Mouse (Mus musculus): ENCODE results near the gene Upp2. TPM values are rescaled to one million over a fixed set of nuclear protein-coding genes. Genes with fewer than 3 reads are reported as not detected.

Gene Upp2
- polyA plus RNA-seq, 1 experiment from 2014 or later: 9.2 TPM

DNA sequence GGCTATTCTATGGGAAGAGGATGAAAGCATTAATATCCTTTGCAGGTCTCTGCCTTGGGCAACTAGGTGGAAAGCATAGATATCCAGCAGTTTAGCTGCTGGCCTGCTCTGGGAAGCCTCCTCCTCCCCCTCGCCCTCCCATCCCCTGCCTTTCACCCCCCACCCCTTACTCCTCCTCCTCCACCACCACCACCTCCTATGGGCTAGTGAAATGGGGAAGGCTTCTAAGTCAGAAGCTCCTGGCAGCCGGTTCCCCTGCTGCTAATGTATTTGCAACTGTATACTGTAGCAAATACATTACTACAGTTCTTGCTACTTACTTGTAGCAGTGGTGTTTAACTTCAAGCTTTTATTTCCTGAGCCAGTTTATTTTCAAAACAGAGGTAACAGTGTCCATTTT lies 60.9 kb downstream of the Upp2 start:
- no peak for ATAC-seq (ENCODE audit: low FRiP score, low read depth)
- Histone ChIP-seq H3K4me1 (peaks cover 5% of the 10 kb centered on the region; the same call in 1 of the 2 replicates), H3K9me3 (no peaks in the 10 kb centered on the region), H3K27ac (no peak overlapping the region), H3K27me3 (replicated peaks) (0 out of 2 replicates have a peak, but pooled peaks cover 6% of the 10 kb centered on the region), H3K4me2 (replicated peaks) (no peak overlapping the region), H3K36me3 (no peaks in the 10 kb centered on the region), H3K4me3 (no peak overlapping the region), H3K9ac (no peak overlapping the region)
- 16% methylated on average over 2 of the region's 2 CpGs for whole genome bisulfite sequencing

DNA sequence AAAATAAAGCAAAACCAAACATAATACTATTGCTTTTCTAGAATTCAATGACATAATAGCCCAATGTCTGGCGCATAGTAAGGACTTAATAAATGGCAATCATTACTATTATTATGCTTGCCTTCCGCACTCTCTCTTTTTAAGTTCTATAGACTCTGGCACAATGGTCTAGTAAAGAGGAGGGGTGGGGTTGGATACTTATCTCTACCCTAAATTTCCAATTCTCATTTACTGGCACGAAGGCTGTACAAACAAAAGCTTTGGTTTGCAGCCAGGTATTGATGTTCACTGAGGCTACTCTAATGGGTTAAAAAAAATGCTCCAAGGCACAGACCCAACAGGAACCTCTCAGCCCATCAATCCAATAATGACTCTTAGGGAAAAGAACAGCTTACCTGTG lies 61.9 kb downstream of the Upp2 start:
- Histone ChIP-seq H3K27me3 (replicated peaks) (0 out of 2 replicates have a peak, but pooled peaks cover 6% of the 10 kb centered on the region), H3K4me1 (peaks cover 5% of the 10 kb centered on the region; the same call in 1 of the 2 replicates)

DNA sequence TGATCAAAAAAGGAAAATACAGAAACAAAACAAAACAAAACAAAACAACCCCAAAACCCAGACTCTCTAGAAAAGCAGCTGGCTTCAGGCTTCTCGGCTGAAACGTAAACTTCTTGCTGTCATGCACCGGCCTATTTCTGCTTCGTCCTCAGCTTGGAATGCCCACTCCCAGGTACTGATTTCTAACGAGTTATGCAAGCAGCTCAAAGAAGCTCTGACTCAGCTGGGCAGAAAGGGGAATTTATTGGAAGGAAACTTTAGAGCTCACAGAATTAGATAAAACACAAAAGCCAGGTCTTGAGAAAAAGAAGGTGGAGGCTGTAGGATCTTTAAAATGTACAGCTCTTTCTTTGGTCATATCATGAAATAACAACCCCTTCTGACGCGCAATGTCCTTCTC lies 62.3 kb downstream of the Upp2 start:
- 0 out of 2 replicates have a peak, but pooled peaks cover 6% of the 10 kb centered on the region for H3K27me3 ChIP-seq (replicated peaks)
- H3K4me1 ChIP-seq: peaks cover 5% of the 10 kb centered on the region; the same call in 1 of the 2 replicates
- 54% methylated on average over 7 of the region's 7 CpGs for WGBS
- no peak overlapping the region for H3K27ac ChIP-seq
- no peak overlapping the region for H3K9ac ChIP-seq
- H3K36me3 ChIP-seq: no peaks in the 10 kb centered on the region
- no peak for ATAC-seq (ENCODE audit: low FRiP score, low read depth)
- H3K9me3 ChIP-seq: no peaks in the 10 kb centered on the region
- H3K4me2 ChIP-seq (replicated peaks): no peak overlapping the region
- H3K4me3 ChIP-seq: no peak overlapping the region

More for the DNA sequence above, 61.9 kb downstream of the Upp2 start:
- Histone ChIP-seq H3K9me3 (no peaks in the 10 kb centered on the region), H3K27ac (no peak overlapping the region), H3K9ac (no peak overlapping the region), H3K4me3 (no peak overlapping the region), H3K4me2 (replicated peaks) (no peak overlapping the region), H3K36me3 (no peaks in the 10 kb centered on the region)
- ATAC-seq (ENCODE audit: low FRiP score, low read depth): no peak
- 40% methylated on average over 3 of the region's 3 CpGs for WGBS

DNA sequence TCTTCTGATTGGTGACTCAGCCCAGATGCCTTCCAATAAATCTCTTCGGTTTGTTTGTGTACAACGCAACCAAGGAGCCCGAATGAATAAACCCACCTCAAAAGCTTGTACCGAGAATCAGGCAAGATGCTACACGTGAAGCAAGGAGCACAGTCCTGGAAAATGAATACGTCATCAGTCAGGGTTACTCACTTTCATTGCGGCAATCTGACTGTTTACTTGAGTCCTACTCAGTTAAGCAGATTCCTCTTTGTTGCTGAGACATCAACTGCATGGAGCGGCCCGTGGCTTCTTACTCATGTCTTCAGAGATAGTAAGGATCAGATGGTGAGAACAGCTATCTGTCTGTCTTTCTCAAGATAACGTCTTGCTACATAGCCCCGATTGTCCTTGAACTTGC lies 66.7 kb downstream of the Upp2 start:
- Histone ChIP-seq H3K27me3 (replicated peaks) (no peaks in the 10 kb centered on the region), H3K4me2 (replicated peaks) (no peak overlapping the region), H3K4me3 (no peak overlapping the region), H3K9ac (no peak overlapping the region), H3K36me3 (no peaks in the 10 kb centered on the region), H3K4me1 (no peaks in the 10 kb centered on the region), H3K9me3 (no peaks in the 10 kb centered on the region), H3K27ac (no peak overlapping the region)
- ATAC-seq (ENCODE audit: low FRiP score, low read depth): no peak
- WGBS: 93% methylated on average over 11 of the region's 11 CpGs

DNA sequence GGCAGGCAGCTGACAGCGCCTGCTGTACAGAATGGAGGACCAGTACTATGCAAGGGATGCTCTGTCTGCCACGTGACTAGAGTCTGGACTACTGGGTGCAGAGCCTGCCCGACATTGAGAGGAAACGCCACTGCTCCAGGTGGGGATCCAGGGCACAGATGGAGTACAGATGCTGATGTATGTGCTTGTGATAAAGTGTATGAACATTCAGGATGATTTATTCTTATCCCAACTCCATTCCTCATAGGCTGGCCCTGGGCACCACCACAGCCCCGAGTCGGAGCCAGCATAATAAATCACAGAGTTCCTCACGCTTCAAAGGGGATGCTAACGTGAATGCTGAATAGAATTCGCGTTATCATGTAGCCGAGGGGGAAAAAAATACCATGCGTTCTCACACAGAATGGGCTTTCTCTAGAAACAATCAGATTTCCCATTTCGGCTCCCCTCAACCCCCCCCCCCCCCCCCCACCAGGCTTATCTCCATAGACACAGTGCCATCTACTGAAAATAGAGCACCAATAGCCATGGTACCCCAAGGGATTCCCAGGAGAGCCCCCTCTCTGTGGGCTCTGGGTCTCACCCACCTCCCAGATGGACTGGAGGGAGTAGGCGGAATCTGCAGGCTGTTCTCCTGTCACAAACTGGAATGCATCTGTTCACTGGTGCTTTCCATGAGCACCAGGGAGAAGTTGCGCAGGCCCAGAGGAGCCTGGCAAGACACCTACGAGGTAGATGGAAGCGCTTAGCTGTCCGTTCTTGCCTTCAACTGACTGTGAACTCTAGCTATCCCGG lies 74.9 kb downstream of the Upp2 start:
- Histone ChIP-seq H3K9ac (no peak overlapping the region), H3K27me3 (replicated peaks) (no peaks in the 10 kb centered on the region), H3K4me1 (peaks cover 9% of the 10 kb centered on the region; the same call in 1 of the 2 replicates), H3K9me3 (no peaks in the 10 kb centered on the region), H3K27ac (no peak overlapping the region), H3K36me3 (no peaks in the 10 kb centered on the region), H3K4me3 (0 out of 2 replicates have a peak overlapping the region, but pooled peaks have one; percentile 1), H3K4me2 (replicated peaks) (peak overlapping the region; percentile 41)
- 53% methylated on average over 19 of the region's 19 CpGs for WGBS
- ATAC-seq (ENCODE audit: low FRiP score, low read depth): peak; percentile 77

DNA sequence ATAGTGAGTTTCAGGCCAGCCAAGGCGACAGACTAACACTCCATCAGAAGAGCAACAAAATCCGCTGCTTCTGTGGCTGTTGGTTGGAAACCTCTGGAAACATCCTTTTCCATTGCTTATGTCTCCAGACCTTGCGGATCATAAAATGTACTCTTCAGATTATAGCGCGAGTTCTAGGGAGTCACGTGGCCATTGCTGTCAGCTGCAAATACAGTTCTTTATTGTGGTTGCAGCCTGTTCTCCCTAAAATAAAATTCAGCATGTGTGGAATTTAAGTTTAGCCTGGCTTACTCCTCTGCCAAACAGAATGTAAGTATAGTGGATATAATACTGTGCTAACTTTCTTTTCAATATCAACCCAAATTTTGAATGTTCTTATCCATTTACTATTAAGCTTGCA lies 78.6 kb downstream of the Upp2 start:
- no peaks in the 10 kb centered on the region for H3K36me3 ChIP-seq
- no peak overlapping the region for H3K9ac ChIP-seq
- no peaks in the 10 kb centered on the region for H3K9me3 ChIP-seq
- no peak for ATAC-seq (ENCODE audit: low FRiP score, low read depth)
- WGBS: 92% methylated on average over 6 of the region's 6 CpGs
- no peaks in the 10 kb centered on the region for H3K27me3 ChIP-seq (replicated peaks)
- H3K27ac ChIP-seq: no peak overlapping the region
- no peak overlapping the region for H3K4me2 ChIP-seq (replicated peaks)
- H3K4me1 ChIP-seq: peaks cover 9% of the 10 kb centered on the region; the same call in 1 of the 2 replicates
- no peak overlapping the region for H3K4me3 ChIP-seq

DNA sequence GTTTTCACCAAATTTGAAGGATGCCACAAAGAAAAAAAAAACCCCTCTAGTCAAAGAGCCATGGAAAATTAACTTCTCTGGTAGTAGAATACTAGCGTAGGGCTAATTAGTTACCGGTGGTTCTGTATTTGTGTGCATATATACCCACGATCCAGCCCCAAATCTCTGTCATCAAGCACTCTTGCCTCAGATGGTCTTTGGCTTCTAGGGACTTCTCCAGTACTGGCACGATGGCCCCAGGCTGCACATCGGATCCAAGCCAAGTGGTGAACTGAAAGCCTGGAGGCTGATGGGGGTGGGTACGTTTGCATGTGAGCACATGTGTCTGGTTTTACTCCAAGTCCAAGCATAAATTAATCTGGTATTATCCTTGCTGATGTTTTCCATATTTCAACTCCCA lies 88.1 kb downstream of the Upp2 start:
- H3K27me3 ChIP-seq (replicated peaks): no peaks in the 10 kb centered on the region
- no peak overlapping the region for H3K9ac ChIP-seq
- no peak overlapping the region for H3K27ac ChIP-seq
- no peaks in the 10 kb centered on the region for H3K4me1 ChIP-seq
- no peaks in the 10 kb centered on the region for H3K36me3 ChIP-seq
- no peak overlapping the region for H3K4me3 ChIP-seq
- WGBS: 92% methylated on average over 6 of the region's 6 CpGs
- no peak overlapping the region for H3K4me2 ChIP-seq (replicated peaks)
- H3K9me3 ChIP-seq: no peaks in the 10 kb centered on the region
- no peak for ATAC-seq (ENCODE audit: low FRiP score, low read depth)

DNA sequence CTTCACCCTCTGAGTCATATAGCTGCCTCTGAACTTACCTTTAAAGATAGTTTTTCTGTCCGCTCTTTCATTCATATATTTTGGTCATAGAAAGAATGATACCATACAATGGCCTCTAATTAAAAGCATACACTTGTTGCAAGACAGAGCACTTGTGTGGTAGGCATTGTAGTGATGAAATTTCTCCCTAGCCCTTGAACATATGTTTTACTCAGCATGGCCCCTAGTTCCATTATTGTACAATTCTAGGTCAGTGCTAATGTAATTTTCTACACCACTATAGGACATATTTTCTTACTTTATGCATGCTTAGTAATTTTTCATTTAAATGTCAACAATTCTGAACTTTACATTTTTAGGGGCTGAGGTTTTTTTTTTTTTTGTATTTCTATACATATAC lies 89.9 kb downstream of the Upp2 start:
- no peak overlapping the region for H3K4me2 ChIP-seq (replicated peaks)
- H3K27ac ChIP-seq: no peak overlapping the region
- no peaks in the 10 kb centered on the region for H3K4me1 ChIP-seq
- ATAC-seq (ENCODE audit: low FRiP score, low read depth): no peak
- H3K36me3 ChIP-seq: no peaks in the 10 kb centered on the region
- H3K27me3 ChIP-seq (replicated peaks): no peaks in the 10 kb centered on the region
- 98% methylated on average over 1 of the region's 1 CpGs for WGBS
- H3K9me3 ChIP-seq: no peaks in the 10 kb centered on the region
- H3K9ac ChIP-seq: no peak overlapping the region
- H3K4me3 ChIP-seq: no peak overlapping the region

DNA sequence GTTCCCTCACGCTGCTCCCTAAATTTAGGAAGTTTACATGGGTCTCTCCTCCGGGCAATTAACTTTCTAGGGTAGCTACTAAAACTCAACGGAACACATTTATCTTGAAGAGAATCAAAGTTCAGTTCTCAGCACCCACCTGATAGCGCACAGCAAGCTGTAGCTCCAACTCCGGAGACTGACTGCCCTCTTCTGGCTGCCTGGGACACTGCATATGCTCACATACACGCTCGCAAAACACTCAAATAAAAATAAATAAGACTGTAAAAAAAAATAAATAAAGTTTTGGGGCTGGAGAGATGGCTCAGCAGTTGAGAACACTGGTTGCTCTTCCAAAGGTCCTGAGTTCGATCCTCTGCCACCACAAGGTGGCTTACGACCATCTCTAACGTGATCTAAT lies 90.8 kb downstream of the Upp2 start:
- Histone ChIP-seq H3K9ac (no peak overlapping the region), H3K9me3 (no peaks in the 10 kb centered on the region), H3K27ac (no peak overlapping the region), H3K4me3 (no peak overlapping the region), H3K4me2 (replicated peaks) (no peak overlapping the region), H3K27me3 (replicated peaks) (no peaks in the 10 kb centered on the region), H3K4me1 (no peaks in the 10 kb centered on the region), H3K36me3 (no peaks in the 10 kb centered on the region)
- 94% methylated on average over 10 of the region's 10 CpGs for WGBS
- no peak for ATAC-seq (ENCODE audit: low FRiP score, low read depth)

DNA sequence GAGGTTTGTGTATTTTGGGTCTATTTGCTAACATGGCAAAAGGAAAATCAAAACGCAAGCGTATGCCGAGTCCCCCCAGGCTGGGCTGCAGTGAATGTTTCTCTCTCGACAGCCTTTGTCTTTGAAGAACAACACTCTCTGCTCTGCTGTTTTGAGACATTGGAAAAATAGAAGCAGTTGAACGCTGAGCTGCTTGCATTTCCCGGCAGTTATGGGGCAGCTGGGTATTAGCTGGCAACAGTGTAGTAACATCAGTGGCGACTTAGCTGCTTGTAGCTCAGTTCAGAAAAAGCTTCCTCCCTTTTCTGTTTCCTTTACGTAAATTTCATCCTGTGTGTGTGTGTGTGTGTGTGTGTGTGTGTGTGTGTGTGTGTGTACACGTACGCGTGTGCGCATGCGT lies 93.5 kb downstream of the Upp2 start:
- WGBS: 64% methylated on average over 13 of the region's 13 CpGs
- H3K4me3 ChIP-seq: no peak overlapping the region
- no peak for ATAC-seq (ENCODE audit: low FRiP score, low read depth)
- H3K9ac ChIP-seq: no peak overlapping the region
- H3K9me3 ChIP-seq: no peaks in the 10 kb centered on the region
- H3K4me2 ChIP-seq (replicated peaks): no peak overlapping the region
- no peaks in the 10 kb centered on the region for H3K27me3 ChIP-seq (replicated peaks)
- H3K27ac ChIP-seq: no peak overlapping the region
- H3K36me3 ChIP-seq: no peaks in the 10 kb centered on the region
- H3K4me1 ChIP-seq: no peaks in the 10 kb centered on the region

DNA sequence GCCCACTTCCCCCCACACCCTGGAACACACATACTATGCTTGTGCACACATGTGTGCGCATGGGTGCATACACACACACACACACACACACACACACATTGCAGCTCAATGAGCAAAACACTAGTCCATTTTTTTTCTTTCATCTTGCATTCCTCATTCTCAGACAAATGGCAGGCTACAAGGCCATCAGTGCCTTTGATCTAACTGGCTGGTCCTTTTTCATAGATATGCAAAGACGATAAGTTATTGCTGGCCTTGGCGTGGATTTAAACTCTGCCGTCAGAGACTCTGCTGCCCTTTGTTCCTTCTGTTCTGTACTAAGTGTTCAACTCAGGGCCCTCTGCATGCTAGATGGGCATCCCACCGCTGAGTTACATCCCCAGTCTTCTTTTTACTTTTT lies 94.0 kb downstream of the Upp2 start:
- Histone ChIP-seq H3K9me3 (no peaks in the 10 kb centered on the region), H3K36me3 (no peaks in the 10 kb centered on the region), H3K4me1 (no peaks in the 10 kb centered on the region), H3K9ac (no peak overlapping the region), H3K4me2 (replicated peaks) (no peak overlapping the region), H3K27ac (no peak overlapping the region), H3K27me3 (replicated peaks) (no peaks in the 10 kb centered on the region), H3K4me3 (no peak overlapping the region)
- 72% methylated on average over 5 of the region's 5 CpGs for WGBS
- no peak for ATAC-seq (ENCODE audit: low FRiP score, low read depth)

DNA sequence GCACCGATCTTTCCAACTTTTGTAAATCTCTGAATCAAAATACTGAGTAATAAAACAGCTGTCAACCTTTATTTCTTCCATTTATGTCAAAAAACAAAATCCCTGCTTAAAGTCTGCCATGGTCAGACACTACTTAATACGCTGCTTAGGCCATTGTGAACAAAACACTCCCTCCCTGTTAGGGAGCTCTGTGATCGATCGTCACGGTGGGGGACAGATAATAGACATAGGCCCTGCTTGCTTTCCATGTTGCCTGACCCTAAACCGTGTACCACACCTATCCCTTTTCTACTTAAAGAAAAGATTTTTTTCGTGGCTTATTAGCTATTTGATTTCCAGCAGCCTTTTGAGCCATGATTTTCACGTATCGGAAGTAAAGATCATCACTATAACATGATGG lies 95.6 kb downstream of the Upp2 start:
- Histone ChIP-seq H3K4me1 (no peaks in the 10 kb centered on the region), H3K27me3 (replicated peaks) (no peaks in the 10 kb centered on the region), H3K27ac (no peak overlapping the region), H3K9ac (no peak overlapping the region), H3K4me3 (no peak overlapping the region), H3K9me3 (no peaks in the 10 kb centered on the region), H3K4me2 (replicated peaks) (no peak overlapping the region), H3K36me3 (no peaks in the 10 kb centered on the region)
- WGBS: 67% methylated on average over 9 of the region's 9 CpGs
- ATAC-seq (ENCODE audit: low FRiP score, low read depth): no peak
